Mouse (Mus musculus): ENCODE data around the gene Fam98a.

Fam98a gene

DNA sequence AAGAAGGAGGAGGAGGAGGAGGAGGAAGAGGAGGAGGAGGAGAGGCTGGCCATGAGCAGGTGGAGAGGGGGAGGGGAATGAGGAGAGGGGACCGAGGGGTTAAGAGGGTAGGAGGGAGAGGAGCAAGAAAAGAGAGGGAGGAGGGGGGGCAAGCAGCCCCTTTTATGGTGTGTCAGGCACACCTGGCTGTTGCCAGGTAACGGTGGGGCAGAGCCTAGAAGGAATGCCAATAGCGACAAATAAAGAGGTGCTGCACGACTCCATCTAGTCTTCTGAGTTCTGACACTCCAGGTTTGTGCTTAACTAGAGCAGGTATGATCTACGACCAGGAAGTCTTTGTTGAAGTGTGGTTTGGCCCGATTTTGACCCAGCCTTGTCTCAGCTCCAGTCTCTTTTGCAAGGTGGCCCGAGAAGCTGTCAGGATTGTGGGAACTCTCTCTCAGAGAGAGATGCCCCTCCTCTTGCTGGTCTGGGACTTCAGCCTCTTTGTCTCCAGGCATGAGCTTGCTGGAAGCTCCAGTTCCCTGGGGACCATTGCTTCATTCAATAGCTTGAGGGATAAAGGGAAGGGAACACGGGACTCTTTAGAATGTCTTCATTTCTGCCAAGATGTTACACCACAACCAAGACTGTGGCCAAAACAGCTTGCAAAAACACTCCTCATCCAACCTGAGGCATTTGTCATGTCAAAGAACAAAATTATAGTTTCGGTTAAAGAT is 29.2 kb downstream of the Fam98a start:
- DNase-seq (ENCODE audit: inconsistent age in 2 of 2, low spot score in 1 of 2): peak in 1 of 2 experiments; percentile 63

DNA sequence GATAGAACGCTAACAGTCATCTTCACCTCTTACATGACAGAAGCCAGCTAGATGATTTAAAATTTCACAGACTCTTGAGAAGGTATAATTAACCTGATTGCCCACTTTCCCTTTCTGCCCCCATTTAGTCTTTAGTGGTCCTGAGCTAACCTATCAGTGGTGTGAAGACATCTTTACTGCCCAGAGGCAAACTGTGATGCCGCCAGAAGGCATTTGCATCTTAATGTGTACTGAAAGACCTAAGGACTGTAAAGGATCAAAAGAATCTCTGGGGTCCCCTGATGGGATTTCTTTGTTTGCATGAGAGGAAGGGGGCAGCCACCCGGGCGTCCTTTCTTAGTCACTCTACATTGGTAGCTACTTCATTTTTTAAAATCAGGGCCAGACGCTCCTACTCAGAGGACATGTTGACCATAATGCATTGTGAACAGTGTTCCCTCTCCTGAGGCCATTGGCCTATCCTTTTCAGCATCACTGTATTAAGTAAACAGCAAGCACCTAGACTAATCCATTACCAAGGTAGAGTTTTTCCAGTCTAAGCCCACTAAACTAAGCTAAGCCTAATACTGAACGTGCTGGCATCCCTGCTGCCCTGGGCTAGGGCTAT is 30.4 kb downstream of the Fam98a start:
- DNase-seq (ENCODE audit: inconsistent age in 2 of 2, low spot score in 1 of 2): no peak

DNA sequence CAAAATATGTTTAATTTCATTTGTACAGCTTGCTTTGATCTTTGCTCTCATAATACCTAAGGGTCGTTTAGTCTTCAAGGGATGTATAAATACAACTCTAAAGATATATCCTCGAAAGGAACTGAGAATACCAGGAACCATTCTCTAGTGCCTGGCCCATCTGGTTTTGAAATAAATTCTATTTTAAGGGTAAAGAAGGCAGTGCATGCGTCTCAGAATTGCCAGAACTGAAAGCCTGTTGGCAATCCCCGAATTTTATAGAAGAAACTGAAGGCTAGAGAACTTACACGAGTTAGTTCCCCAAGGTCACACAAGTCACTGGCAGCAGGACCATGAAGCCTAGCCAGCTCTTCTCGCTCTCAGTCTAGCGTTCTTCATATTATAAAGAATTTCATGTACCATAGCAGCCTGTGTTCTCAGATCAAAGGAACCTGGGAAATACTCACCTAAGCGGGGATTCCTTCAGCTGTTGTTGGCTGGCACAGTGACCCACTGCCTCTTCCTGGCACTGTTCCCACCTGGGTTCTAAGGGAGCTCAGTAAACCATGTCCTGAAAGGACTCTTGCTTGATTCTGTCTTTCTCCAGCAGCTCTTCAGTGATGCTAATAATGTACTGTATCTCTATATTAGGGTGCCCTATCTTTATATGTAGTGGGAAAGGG is 32.4 kb downstream of the Fam98a start:
- peak in 1 of 2 experiments; percentile 39 for DNase-seq (ENCODE audit: inconsistent age in 2 of 2, low spot score in 1 of 2)

DNA sequence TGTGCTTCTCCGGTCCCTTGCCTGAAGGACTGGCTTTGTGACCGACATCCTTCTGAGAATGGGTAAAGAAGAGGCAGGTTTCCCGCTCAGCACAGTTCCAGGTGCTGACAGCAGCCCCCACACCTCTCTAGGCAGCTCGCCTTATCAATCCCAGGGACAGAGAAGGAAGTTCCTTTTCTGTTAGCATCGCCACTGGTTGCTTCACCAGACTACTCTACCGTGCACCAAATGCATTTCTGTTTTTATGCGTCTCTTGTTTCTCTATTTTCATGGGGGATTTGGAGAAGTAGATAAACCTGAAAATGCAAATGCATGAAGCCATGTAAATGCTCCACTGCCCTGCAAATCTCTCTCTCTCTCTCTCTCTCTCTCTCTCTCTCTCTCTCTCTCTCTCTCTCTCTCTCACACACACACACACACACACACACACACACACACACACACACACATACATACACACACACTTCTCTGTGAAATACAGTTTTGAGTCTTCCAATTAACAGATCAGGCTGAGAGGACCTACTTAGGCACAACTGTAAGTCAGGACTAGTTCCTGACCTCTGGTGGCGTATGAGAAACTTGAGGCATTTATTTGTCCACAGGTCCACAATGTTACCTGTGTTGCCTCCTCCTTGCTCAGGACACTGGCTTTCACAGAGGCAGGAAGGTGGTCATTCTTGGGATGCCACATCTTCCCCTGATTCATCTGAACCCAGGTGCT is 33.4 kb downstream of the Fam98a start:
- no peak for DNase-seq (ENCODE audit: inconsistent age in 2 of 2, low spot score in 1 of 2)

DNA sequence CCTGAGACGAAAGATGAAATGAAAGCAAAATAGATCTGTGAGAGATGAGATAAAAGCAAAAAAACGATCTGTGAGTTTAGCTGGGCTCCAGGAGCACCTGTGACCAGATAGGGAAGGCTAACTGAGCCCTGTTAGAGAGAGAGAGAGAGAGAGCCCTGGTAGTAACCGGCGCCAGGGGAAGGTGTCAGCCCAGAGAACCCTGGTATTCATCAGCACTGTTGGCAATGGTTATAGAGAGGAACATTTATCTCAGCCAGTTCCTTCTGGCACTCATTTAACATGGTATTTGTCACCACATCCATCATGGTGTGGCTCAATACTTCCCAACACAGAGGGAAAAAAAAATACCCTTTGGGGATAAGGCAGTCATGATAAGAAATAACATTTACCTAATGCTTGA is 35.2 kb downstream of the Fam98a start:
- peak in 1 of 2 experiments; percentile 68 for DNase-seq (ENCODE audit: inconsistent age in 2 of 2, low spot score in 1 of 2)

DNA sequence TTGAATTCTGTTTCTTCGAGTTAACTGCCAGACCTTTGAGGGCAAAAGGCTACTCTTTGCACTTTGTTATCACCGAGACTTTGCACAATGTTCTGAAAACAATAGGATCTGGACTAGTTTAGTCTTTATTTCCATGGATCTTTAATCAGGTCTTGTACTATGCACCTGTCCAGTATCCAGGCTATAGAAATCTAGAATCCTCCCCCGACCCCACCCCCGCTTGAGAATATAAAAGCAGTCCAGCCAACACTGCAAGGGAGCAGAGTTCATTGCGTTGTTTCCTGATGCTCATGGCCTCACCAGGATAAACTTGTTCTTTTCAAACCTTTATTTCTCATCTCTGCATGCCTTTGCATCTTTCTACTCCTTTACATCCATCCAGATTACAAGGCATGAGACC is 42.5 kb downstream of the Fam98a start:
- no peak for DNase-seq (ENCODE audit: inconsistent age in 2 of 2, low spot score in 1 of 2)

DNA sequence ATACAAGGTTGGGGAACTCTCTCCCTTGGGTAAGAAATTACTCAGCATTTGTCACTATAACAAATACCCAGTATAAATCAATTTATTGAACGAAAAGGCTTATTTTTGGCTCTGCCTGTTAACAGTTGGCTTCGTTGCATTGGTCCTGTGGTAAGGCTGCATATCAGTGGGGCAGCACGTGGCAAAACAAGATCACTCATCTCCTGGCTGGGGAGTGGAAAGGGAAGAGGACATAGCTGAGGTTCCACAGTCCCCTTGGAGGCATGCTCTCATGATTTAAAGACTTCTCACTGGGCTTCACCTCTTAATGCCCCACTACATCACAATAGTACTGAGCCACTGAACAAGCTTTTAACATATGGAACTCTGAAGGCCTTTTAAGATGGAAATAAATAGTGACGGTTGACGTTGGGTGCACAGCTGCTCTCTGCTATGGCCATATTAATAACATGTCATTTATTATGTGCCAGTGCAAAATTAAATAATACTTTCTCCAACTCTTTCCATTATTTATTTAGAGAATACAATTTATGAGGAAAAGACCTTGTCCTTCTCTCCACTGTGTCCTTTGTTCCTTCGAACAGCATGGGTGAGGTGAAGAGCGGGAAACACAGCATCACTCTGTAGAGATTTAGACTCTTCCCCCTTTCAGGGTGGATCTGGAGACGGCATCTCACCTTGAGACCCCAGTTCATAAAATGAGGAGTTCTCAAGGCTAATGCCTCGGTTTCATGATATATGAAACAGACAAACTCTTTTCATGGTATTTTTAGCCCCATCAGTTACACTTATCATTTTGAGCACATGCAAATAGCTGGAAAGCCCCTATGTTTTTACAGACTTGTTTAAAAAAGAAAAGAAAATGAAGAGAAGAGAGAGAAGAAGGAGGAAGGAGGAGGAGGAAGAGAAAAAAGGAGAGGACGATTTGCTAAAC is 44.8 kb downstream of the Fam98a start:
- no peak for DNase-seq (ENCODE audit: inconsistent age in 2 of 2, low spot score in 1 of 2)

DNA sequence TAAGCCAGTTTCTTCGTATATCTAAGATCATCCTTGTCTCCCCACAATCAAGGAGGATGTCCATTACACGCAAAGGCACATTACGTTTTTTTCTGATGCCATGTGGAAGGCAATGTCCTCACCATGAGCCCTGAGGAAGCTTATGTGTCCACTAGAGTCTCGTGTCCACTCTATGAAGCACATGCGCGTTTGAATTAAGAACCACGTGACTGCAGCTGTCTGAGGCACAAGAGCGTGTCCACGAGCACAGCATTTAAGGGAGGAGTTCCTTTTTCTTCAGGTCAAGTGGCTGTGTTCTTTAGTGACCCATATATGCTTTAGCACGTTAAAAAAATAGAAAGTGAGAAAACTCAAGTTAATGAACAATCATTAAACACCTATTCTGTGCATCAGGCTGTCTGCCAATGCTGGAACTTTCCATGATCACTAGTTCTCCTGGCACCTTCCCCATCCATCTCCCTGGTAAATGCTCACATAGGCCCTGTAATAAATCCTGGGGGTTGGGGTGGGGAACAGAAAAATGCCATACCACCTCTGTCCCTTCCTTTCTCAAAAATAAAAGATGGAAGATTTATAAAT is 45.6 kb downstream of the Fam98a start:
- DNase-seq (ENCODE audit: inconsistent age in 2 of 2, low spot score in 1 of 2): no peak

DNA sequence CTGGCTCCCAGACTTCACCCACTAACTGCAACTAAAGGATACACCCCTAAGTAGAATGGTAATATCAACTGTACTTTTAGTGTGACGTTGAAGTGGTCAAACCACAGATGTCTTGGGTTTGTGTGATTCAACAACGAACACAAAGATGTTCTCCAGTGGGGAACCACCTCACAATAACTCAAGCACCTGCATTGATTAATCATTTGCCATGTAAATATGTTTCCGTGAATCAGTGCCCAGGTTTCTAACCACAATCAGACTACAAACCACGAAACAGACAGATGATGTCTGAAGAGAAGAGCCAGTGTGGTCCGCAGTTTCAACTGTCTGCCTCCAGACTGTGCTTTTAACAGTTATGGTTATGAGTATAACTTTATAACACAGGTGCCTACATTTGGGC is 46.7 kb downstream of the Fam98a start:
- DNase-seq (ENCODE audit: inconsistent age in 2 of 2, low spot score in 1 of 2): no peak

DNA sequence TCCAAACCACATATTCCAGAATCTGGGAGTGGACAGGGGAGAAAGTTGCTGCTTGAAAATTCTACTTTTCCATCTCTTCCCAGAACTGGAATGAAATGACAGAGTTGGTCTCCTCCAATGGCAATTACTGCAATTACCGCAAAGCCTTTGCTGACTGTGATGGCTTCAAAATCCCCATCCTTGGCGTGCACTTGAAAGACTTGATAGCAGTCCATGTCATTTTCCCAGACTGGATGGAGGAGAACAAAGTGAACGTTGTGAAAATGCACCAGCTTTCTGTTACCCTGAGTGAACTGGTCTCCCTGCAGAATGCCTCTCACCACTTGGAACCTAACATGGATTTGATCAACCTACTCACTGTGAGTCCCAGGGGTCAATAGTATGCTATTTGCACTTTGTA is 48.7 kb downstream of the Fam98a start:
- no peak for DNase-seq (ENCODE audit: inconsistent age in 2 of 2, low spot score in 1 of 2)

DNA sequence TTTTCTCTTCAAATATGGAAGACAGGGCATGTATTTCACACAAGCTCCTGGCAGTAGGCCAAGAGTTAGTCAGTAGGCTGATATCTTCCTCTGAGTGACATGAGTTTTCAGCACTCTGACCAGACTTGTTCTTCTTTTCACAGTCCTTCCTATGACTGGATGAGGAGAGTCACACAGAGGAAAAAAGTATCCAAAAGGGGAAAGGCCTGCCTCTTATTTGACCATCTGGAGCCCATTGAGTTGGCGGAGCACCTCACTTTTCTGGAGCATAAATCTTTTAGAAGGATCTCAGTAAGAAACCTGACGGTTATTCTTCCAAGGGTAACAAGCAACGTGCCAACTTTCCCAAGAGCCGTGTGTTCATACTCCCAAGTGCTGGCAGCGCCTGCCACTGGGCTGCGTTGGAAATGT is 53.5 kb downstream of the Fam98a start:
- DNase-seq (ENCODE audit: inconsistent age in 2 of 2, low spot score in 1 of 2): peak in 1 of 2 experiments; percentile 39

DNA sequence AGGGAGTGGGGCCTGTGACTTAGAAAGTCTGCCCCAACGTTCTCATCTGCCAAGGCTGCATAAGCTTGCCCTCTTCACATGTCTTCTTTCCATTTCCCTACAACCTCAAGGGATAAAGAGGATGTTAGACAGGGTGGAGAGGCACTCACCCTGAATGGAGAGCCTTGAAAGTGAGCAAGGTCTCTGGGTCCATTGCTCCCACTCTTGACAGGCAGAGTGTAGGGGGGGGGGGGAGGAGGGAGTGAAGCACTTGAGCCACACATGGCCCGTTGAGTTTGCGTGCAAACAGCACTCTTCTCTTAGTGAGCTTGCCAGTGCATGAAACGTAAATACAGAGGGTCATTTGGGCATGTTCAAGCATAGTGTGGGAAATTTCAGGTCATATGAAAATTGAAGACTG is 56.5 kb downstream of the Fam98a start:
- no peak for DNase-seq (ENCODE audit: inconsistent age in 2 of 2, low spot score in 1 of 2)

All from adrenal gland, adult (tissue).